Mouse (Mus musculus) frontal cortex, postnatal 25 days (tissue): ENCODE measurements around the gene Npas3.

Source experiments
- DNase-seq, 2 experiments: peaks; one replicate each; pipeline ENCODE4 v3.0.0; 2022; ENCODE audit warnings: low spot score in 2 of 2

Gene Npas3

DNA sequence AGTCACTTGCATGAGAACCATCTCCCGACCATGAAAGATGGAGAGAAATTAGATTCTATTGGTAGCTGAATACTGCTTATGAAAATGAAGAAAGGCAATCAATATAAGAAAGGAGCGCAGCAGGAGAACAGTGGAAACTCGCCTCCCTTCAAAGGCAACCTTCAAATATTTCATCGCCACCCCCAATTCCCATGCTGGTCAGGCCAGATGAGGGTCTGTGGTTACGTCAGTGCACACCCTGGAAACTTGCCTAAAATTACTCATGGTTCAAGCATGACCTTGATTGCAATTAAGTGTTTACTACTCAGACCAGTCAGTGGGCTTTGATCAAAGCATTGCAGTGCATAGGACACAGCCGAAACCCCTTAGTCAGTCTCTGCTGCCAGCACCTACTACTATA is 613.8 kb downstream of the Npas3 start:
- DNase-seq = no peak

GRCm38 (mm10) chr12:53864436-53865136 is 616.1 kb downstream of the Npas3 start:
- no peak for DNase-seq

DNA sequence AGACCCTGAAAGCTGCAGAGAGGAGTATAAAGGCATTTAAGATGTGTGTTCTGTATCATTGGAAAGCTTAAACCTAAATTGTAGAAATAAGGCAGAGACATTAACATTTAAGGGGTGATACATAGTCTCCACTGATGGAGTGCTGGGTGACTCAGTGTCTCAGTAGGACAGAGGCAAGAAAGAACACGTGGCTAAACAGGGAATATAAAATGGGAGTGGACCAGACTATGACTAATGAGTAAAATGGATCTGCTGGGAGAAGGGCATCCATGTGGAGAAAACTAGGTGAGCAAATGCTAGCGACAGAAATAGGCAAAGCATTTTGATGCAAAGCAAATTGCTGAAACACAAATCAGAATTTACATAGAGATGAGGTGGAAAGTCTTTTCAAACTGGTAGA is 617.2 kb downstream of the Npas3 start:
- no peak for DNase-seq

DNA sequence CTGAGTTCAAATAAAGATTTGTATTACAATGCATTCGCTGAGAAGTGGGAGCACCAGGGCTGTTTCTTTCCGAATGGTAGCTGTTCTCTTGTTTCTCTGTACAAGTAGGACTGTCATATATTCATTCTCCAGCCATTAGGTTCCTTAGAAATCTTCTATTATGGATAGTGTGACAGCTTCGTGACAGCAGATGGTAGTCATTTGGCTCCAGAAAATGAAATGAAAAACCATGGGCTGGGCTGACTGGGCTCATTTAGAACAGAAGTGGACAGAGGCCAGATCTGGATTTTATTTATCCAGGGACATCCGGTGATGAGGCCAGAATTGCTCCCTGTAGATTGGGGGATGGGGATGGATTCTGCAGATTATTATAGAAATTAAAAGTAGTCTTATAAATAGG is 621.5 kb downstream of the Npas3 start:
- no peak for DNase-seq

- no peak for DNase-seq
Measured at GRCm38 (mm10) chr12:53875226-53875625, 626.7 kb downstream of the Npas3 start.

- DNase-seq = no peak
Measured at GRCm38 (mm10) chr12:53876693-53877092, 628.2 kb downstream of the Npas3 start.

DNA sequence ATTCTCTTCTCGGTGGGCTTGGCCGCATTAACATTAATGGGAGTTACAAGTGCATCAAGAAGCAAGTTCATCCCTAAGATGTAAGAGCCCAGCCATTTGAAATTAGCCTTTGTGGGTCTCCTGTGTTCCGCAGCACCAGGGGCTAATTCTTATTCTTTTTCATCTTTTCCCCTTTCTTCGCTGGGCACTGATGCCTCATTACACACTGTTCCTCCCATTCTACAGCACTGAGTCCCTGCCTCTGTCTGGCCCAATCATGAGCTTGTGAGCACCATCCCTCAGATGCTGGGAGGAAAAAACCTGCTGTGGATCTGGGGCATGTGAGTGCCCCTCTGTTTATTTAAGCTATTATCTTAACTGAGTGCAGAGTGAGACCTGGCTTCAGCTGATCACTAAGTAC is 633.2 kb downstream of the Npas3 start:
- DNase-seq = no peak

DNA sequence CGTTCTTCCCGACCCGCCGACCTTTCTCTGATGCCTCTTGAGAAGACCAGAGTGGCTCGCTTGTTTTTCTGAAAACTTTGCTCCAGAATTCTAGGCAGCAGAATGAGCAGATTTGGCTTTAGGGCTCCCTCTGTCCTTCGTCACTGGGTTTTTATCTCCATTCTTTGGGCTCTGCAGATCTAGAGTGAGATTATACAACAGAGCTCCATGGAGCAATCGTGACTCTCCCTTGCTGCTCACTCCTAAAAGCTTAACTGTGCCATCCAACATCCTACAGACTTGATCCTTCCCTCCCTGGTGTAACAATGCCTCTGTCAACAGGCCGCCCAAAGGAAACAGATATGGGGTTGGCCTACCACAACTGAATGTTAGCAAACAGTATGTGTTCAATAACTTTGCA is 634.4 kb downstream of the Npas3 start:
- DNase-seq = no peak

DNA sequence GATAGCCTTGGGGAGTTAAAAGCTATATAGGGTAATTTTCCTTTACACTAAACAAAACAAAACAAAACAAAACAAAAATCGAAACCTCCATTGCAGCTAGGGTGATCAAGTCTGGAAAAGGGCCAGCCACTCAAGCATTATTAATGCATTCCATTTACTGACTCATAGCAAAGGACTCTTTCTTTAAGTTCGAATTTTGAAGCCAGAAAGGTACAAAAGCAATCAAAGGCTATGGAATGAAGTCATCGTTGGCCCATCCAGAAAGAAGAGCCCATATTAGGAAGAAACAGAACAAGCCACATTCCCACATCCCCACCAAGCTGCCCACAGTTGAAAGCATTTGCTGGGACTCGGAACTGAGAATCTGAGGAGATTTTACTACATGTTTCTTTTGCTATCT is 640.1 kb downstream of the Npas3 start:
- DNase-seq = no peak

- no peak for DNase-seq
Measured at GRCm38 (mm10) chr12:53895909-53896308, 647.4 kb downstream of the Npas3 start.

DNA sequence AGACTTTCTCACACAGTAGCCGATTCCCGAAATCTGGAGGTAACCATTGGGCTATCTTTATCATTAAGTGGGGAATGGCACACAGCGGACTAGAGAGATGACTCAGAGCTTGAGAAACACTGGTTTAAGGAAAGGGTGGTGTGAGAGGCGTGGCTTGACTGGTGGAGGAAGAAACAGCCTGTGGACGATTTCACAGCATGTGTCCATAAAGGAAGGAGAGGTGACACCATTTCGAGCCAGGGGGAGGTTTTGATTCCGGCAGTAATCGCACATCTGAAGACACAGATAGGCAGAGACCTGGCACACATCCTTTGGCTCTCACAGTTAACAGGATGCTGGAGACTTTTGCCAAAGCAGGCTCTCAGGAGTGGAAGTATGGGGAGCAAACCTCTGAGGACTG is 660.3 kb downstream of the Npas3 start:
- no peak for DNase-seq

GRCm38 (mm10) chr12:53910192-53910591 is 661.7 kb downstream of the Npas3 start:
- DNase-seq = no peak

DNA sequence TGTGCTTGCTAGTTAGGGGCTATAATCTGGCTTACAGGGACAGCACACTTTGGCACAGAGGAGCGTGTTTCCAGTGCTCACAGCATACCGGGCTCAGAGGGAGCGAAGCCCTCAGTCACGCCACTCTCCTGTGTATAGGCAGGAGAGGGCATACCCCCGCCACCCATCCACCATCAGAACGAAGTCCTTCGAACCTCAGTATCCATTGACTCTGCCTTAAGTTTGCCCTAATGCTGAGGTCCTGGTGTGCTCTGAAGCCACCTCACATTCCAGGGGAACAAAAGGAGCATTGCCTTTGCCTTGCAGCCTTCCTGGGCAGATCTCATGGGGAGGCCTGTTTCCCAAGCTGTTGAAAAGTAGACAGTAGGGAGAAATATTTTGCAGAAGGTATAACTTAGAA is 673.7 kb downstream of the Npas3 start:
- DNase-seq = no peak

GRCm38 (mm10) chr12:53948826-53949225 is 700.3 kb downstream of the Npas3 start:
- no peak for DNase-seq

DNA sequence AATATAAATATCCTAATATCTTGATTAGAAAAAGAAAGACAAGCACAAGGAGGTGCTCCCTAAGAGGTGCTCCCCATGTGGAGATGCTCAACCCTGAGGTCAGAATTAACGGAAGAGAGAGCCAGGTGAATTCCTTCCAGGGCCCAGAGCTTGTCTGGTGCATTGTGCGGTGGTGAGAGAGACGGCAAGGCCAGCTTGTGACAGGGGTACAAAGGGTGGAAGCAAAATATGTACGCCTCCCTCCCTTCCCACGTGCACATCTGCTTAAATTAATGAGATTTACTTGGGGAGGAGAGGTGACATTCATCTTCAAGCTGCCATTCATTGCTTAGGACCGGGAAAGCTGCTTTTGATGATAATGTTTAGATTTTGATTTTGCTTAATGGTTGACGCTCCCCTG is 713.5 kb downstream of the Npas3 start:
- DNase-seq = no peak

DNA sequence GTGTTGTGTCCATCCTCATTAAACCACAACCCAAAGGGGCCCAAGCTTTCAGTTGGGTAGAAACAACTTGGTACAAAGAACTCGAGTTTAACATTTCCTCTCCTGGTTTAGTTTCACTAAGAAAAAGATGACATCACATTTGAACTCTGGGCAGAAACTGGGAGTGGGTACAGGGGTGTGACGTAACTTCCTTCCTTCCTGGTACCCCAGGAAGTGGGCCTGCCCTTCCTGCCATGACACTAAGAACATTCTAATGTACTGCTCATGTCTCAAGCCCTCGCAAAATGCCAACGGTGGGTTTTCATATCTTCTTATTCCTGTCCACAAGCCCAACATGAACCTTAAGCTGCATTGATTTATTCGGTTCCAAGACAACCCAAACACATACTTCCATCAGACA is 715.1 kb downstream of the Npas3 start:
- DNase-seq = no peak

- DNase-seq = no peak
Measured at GRCm38 (mm10) chr12:53969378-53970174, 721.1 kb downstream of the Npas3 start.

DNA sequence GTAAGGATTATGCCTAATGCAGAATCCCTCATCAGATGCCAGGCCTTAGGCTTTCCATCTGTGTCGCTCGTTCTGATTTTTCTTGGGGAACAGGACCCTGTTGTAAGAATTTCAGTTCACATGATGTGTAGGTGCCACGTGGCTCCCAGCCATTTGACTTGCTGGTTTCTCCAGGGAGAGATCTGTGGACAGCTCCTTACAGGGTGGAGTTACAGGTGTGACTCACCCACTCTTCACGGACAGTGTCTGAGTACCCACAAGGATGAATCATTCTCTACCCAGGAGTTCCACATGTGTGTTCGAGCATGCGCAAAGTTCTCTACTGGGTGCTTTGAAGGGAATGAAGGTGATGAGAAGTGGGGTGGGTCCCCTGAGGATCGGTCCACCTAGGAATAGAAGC is 722.2 kb downstream of the Npas3 start:
- no peak for DNase-seq

- no peak for DNase-seq
Measured at GRCm38 (mm10) chr12:53973414-53973813, 724.9 kb downstream of the Npas3 start.

DNA sequence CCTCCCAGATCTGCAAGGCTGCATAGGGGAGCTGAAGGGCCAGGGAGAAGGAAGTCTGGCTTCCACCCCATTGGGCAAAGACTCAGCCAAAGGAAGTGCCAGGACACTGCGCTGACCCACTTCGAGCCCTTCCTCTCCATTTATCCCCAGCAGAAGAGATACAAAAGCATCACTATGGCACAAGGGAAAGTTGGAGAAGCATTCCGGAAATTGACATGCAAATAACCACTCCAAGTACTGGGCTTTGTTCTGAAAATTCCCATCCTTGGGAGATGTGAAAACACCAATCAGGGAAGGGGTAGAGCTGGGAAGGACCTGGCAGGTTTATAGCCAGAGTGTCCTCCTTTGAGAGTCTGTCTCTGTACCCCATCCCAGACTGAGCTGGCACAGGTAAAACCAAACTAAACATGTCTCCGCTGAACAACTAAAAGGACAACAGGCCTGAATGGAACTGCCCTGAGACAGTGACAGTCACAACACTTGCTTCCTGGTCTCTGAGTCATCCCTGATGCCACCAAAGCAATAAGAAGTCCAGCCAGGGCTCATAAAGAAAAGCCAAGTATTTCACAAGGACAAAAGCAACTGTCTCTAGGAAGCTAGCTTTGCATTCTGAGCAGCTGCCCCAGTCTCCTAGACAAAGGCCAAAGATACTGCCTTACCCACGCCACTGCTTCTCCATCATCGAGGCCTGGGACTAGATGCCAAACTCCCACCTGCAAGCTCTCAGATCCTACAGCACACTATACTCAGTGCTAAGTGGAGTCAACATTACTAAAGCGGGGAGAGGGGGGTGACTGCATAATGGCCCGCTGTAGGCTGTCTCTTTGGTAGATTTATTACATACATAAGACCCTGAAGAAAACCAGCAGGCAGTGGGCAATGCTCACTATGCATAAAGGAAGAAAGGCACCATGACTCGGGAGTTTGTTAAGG is 733.4 kb downstream of the Npas3 start:
- no peak for DNase-seq

- DNase-seq = no peak
Measured at GRCm38 (mm10) chr12:53983946-53984345, 735.5 kb downstream of the Npas3 start.
